Mouse (Mus musculus): Measurements from ENCODE around the gene Ppm1j. TPM values are rescaled to one million over a fixed set of nuclear protein-coding genes. Genes with fewer than 3 reads are reported as not detected.
A peak's percentile ranks its signal among the peaks of the same experiment; 100 is the strongest.

Gene Ppm1j
- 49.4 and 84.0 TPM in 2 replicates for total RNA-seq (2014; rRNA removed; ENCODE audit: low replicate concordance)
- 59.0 and 67.8 TPM in 2 replicates for polyA plus RNA-seq (2015; fragmentation: Nextera tagmentation; extraction: Ambion mirVana)

DNA sequence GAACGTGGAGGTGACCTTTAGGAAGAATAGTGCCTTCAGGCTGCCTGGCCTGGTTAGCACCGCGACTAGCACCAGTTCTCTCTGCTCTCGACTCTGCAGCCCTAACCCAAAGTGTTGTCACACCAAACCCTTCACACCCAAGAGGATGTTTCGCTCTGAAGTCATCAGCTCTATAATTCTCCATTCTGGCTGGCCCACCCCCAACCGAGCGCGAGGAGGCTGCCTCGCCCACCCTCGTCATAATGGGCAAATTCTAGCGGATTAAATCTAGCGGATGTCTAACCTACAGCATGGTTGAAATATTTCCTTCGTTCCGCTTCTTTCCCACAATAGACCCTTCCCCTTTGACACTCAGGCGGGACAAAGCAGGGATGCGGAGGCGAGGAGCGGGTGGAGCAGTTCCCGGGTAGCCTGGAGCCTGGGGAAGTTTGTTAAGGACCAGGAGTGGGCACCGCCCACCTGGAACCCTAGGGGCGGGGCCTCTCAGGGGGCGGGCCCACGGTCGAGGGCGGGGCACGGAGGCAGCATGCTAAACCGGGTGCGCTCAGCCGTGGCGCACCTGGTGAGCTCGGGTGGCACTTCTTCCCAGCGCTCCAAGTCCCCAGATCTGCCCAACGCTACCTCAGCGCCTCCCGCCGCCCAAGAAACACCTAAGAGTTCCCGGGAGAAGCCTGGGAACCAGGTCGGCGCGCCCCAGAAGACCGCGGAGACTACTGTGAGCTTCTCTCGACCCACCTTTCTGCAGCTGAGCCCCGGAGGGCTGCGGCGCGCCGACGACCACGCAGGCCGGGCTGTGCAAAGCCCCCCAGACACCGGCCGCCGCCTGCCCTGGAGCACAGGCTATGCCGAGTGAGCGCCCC, at the start of gene Ppm1j:
Ppm1j (plus strand) TSS at position 496 of the 860 bp plus-strand sequence.
- peaks cover 18% of the 10 kb centered on the region for H3K4me1 ChIP-seq (ENCODE audit: control insufficient read depth, insufficient read depth)
- WGBS: 2% methylated on average over 54 of the region's 56 CpGs

DNA sequence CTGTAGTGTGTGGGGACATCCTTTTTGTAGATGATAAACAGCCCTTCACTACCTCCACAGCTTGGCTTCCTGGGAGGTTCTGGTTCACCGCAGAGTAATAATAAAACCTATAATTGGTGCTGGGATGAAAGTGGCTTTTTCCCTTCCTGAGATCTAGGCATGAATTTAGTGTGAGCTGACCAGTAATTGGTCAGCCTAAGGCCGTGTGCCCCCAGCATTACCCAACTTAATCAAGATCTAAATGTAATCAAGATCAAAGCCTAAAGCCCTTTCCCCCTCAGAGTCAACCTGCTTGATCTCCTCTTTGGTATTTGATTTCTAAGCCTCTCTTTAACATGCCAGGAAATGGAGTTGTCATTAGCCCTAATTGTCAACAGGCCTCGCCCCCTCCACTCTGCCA, 47.9 kb upstream of the Ppm1j start:
- Histone ChIP-seq H3K27ac (ENCODE audit: low read depth) (no peak overlapping the region), H3K27me3 (ENCODE audit: control insufficient read depth, insufficient read depth, low read length) (no peaks in the 10 kb centered on the region), H3K9me3 (replicated peaks; ENCODE audit: control insufficient read depth, low read length) (no peaks in the 10 kb centered on the region), H3K9ac (replicated peaks; ENCODE audit: low read depth, low read length) (no peak overlapping the region), H3K4me2 (ENCODE audit: low read depth, low read length) (no peak overlapping the region), H3K4me3 (ENCODE audit: low read depth, low read length) (no peak overlapping the region), H3K4me1 (ENCODE audit: control insufficient read depth, insufficient read depth) (no peaks in the 10 kb centered on the region), H3K36me3 (replicated peaks; ENCODE audit: control insufficient read depth, insufficient read depth, low read length) (no peaks in the 10 kb centered on the region)
- no peak for TF ChIP-seq CTCF (IDR thresholded peaks at IDR 0.05; ENCODE audit: low read depth)
- no peak for TF ChIP-seq EP300 (IDR thresholded peaks at IDR 0.05; ENCODE audit: low read depth)
- no peak for DNase-seq (ENCODE audit: low spot score)
- no peak for ATAC-seq (ENCODE audit: insufficient read depth, low read depth)
- WGBS: 65% methylated on average over 3 of the region's 3 CpGs

More for the DNA sequence above, at the start of gene Ppm1j:
- TF ChIP-seq CTCF (IDR thresholded peaks at IDR 0.05; ENCODE audit: low read depth) (no peak), EP300 (IDR thresholded peaks at IDR 0.05; ENCODE audit: low read depth) (no peak)
- DNase-seq (ENCODE audit: low spot score) (peak; percentile 48), ATAC-seq (ENCODE audit: insufficient read depth, low read depth) (peak; percentile 77)
- H3K36me3 ChIP-seq (replicated peaks; ENCODE audit: control insufficient read depth, insufficient read depth, low read length): no peaks in the 10 kb centered on the region
- peaks cover 16% of the 10 kb centered on the region for H3K27me3 ChIP-seq (ENCODE audit: control insufficient read depth, insufficient read depth, low read length)
- H3K9me3 ChIP-seq (replicated peaks; ENCODE audit: control insufficient read depth, low read length): no peaks in the 10 kb centered on the region
- peak within 1 kb of the TSS; percentile 72 for H3K9ac ChIP-seq (replicated peaks; ENCODE audit: low read depth, low read length)
- H3K27ac ChIP-seq (ENCODE audit: low read depth): peak within 1 kb of the TSS; percentile 92
- peak within 1 kb of the TSS; percentile 65 for H3K4me3 ChIP-seq (ENCODE audit: low read depth, low read length)
- peak within 1 kb of the TSS; percentile 98 for H3K4me2 ChIP-seq (ENCODE audit: low read depth, low read length)

DNA sequence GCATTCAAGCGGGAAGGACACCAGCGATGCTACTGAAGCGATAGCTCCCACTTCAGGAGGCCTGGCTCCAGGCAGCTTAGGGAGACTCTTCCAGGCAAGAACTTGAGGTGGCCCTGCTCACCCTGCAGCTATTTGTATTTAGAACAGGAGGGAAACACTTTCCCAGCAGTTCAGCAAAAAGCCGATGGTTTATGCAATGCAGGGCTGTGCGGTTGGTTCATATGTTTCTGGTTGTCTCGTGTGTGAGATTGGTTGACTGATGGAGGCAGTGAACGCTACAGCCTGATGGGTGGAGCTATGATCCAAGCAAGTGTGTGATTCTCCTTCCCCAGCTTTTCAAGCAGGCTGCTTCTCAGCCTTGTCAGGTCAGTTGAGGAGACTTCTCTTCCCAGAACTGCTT, 46.2 kb upstream of the Ppm1j start:
- H3K9me3 ChIP-seq (replicated peaks; ENCODE audit: control insufficient read depth, low read length): no peaks in the 10 kb centered on the region
- H3K27ac ChIP-seq (ENCODE audit: low read depth): no peak overlapping the region
- H3K36me3 ChIP-seq (replicated peaks; ENCODE audit: control insufficient read depth, insufficient read depth, low read length): no peaks in the 10 kb centered on the region
- no peak for TF ChIP-seq CTCF (IDR thresholded peaks at IDR 0.05; ENCODE audit: low read depth)
- no peak for TF ChIP-seq EP300 (IDR thresholded peaks at IDR 0.05; ENCODE audit: low read depth)
- no peak overlapping the region for H3K9ac ChIP-seq (replicated peaks; ENCODE audit: low read depth, low read length)
- H3K4me3 ChIP-seq (ENCODE audit: low read depth, low read length): no peak overlapping the region
- no peaks in the 10 kb centered on the region for H3K27me3 ChIP-seq (ENCODE audit: control insufficient read depth, insufficient read depth, low read length)
- 59% methylated on average over 7 of the region's 7 CpGs for WGBS
- DNase-seq (ENCODE audit: low spot score) (no peak), ATAC-seq (ENCODE audit: insufficient read depth, low read depth) (no peak)
- no peak overlapping the region for H3K4me2 ChIP-seq (ENCODE audit: low read depth, low read length)
- no peaks in the 10 kb centered on the region for H3K4me1 ChIP-seq (ENCODE audit: control insufficient read depth, insufficient read depth)

DNA sequence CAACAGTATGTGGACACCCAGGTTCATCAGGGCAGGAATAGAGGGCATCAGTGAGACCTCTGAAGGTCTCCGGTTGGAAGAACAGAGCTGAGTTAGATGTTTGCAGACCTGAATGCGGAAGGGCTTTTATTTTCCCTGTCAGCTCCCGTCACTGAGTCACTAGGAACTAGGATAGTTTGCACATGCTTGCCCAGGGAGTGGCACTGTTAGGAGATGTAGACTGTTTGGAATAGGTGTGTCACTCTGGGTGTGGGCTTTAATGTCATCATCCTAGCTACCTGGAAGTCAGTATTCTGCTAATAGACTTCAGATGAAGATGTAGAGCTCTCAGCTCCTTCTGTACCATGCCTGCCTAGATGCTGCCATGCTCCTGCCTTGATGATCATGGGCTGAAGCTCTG, 38.9 kb upstream of the Ppm1j start:
- Histone ChIP-seq H3K4me3 (ENCODE audit: low read depth, low read length) (no peak overlapping the region), H3K27ac (ENCODE audit: low read depth) (no peak overlapping the region), H3K4me2 (ENCODE audit: low read depth, low read length) (no peak overlapping the region), H3K4me1 (ENCODE audit: control insufficient read depth, insufficient read depth) (no peaks in the 10 kb centered on the region), H3K36me3 (replicated peaks; ENCODE audit: control insufficient read depth, insufficient read depth, low read length) (no peaks in the 10 kb centered on the region), H3K9ac (replicated peaks; ENCODE audit: low read depth, low read length) (no peak overlapping the region), H3K27me3 (ENCODE audit: control insufficient read depth, insufficient read depth, low read length) (no peaks in the 10 kb centered on the region), H3K9me3 (replicated peaks; ENCODE audit: control insufficient read depth, low read length) (no peaks in the 10 kb centered on the region)
- DNase-seq (ENCODE audit: low spot score) (no peak), ATAC-seq (ENCODE audit: insufficient read depth, low read depth) (no peak)
- TF ChIP-seq EP300 (IDR thresholded peaks at IDR 0.05; ENCODE audit: low read depth) (no peak), CTCF (IDR thresholded peaks at IDR 0.05; ENCODE audit: low read depth) (no peak)
- WGBS: 94% methylated on average over 3 of the region's 3 CpGs

DNA sequence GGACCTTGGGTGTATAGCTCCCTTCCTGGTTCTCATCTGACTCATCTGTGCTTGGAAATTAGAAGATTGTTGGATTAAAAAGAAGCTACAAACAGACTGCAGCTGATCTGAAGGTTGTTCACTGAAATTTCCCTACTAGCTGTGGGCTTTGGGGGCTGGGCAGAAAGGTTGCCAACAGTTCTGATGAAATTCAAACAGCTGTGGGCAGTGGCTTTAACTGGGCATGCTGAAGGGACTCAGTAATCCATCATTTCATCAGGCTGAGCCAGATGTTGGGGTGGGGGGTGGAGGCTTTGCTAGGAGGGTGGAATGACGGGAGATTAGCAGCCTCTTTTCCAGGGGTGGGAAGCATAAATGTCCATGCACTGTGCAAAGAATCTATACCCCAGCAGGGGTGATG, 37.7 kb upstream of the Ppm1j start:
- no peak overlapping the region for H3K4me3 ChIP-seq (ENCODE audit: low read depth, low read length)
- DNase-seq (ENCODE audit: low spot score) (no peak), ATAC-seq (ENCODE audit: insufficient read depth, low read depth) (no peak)
- no peak for TF ChIP-seq CTCF (IDR thresholded peaks at IDR 0.05; ENCODE audit: low read depth)
- no peak for TF ChIP-seq EP300 (IDR thresholded peaks at IDR 0.05; ENCODE audit: low read depth)
- H3K4me1 ChIP-seq (ENCODE audit: control insufficient read depth, insufficient read depth): no peaks in the 10 kb centered on the region
- 55% methylated on average over 1 of the region's 1 CpGs for WGBS
- H3K9me3 ChIP-seq (replicated peaks; ENCODE audit: control insufficient read depth, low read length): no peaks in the 10 kb centered on the region
- no peak overlapping the region for H3K4me2 ChIP-seq (ENCODE audit: low read depth, low read length)
- no peak overlapping the region for H3K27ac ChIP-seq (ENCODE audit: low read depth)
- no peaks in the 10 kb centered on the region for H3K36me3 ChIP-seq (replicated peaks; ENCODE audit: control insufficient read depth, insufficient read depth, low read length)
- no peaks in the 10 kb centered on the region for H3K27me3 ChIP-seq (ENCODE audit: control insufficient read depth, insufficient read depth, low read length)
- H3K9ac ChIP-seq (replicated peaks; ENCODE audit: low read depth, low read length): no peak overlapping the region
